Mouse (Mus musculus) naive thymus-derived CD4-positive, alpha-beta T cell, adult 5 months (primary cell): Measurements from ENCODE around the gene Ugt2b5. TPM values are rescaled to one million over a fixed set of nuclear protein-coding genes. Genes with fewer than 3 reads are reported as not detected.

Source experiments
- polyA plus RNA-seq: library from polyadenylated mRNA; unstranded; fragments of 100-300 nt; shearing (Covaris generic); gene quantifications from one replicate; pipeline ENCODE4 v1.2.1, GENCODE M21; 2017

Gene Ugt2b5
- not detected for polyA plus RNA-seq

DNA sequence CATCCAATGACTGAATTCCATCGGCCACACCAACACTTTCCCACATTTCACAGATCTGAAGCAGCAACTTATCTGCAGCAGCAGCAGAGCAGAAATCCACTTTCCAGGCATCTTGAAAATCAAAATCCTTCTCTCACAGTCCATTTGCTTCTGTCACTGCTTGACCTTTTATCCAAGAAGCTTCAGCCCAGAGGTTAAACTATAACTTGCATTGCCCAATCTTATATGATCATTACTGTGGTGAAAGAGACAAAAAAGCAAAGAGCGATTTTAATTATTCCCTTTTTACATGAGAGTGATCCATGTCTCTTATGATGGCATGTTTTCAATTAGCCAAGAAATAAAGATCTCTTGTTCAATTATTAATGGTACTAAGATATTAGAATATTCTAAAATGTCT is at the start of gene Ugt2b5:
TSS of gene Ugt2b5 (minus strand) at position 123 of the 400 bp plus-strand sequence.

DNA sequence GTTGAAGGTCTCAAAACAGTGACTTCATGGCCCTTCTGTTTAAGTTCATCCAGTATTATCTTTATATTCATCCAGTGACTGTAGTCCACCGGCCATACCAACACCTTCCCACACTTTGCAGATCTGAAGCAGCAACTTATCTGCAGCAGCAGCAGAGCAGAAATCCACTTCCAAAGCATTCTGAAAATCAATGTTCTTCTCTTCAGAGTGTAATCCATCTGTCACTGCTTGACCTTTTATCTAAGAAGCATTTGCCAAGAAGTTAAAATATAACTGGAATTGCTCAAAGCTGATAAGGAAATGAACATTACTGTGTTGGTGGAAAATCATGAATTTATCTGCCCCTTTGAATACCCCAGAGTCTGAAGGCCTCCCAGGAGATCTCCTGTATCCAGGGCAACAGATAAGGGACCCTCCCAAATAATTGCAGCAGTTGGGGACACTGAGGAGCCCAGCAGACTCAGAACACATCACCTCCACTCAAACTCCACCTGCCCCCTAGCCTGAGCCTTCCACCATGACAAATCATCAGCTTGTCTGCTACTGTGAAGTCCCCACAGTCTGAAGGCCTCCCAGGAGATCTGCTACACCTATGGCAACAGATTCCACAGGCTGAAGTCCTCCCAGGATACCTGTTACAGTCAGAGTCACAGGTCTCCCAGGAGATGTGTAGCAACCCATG is 47.6 kb downstream of the Ugt2b5 start, which contains the start of gene Ugt2b36:
TSS of gene Ugt2b36 (minus strand) at position 210 of the 682 bp plus-strand sequence.

Other genes starting within 250 kb of the Ugt2b5 start
- not detected for gene Ugt2b34, start 233.4 kb downstream of the Ugt2b5 start, polyA plus RNA-seq
- gene Ugt2b1, start 213.8 kb downstream of the Ugt2b5 start, polyA plus RNA-seq: not detected
- not detected for gene Ugt2b35, start 139.5 kb downstream of the Ugt2b5 start, polyA plus RNA-seq
- 0.44 TPM for gene Ugt2b36, start 47.8 kb downstream of the Ugt2b5 start, polyA plus RNA-seq
- gene Ugt2b37, start 114.5 kb upstream of the Ugt2b5 start, polyA plus RNA-seq: not detected
- not detected for gene Ugt2a3, start 196.9 kb upstream of the Ugt2b5 start, polyA plus RNA-seq